Mouse (Mus musculus): ENCODE results near the gene Arhgap10. TPM values are rescaled to one million over a fixed set of nuclear protein-coding genes. Genes with fewer than 3 reads are reported as not detected.

The Arhgap10 gene
- total and polyA plus RNA-seq, 3 experiments = 22.5 to 58.2 (median 51.4) TPM

GRCm38 (mm10) chr8:77406444-77406843 is 111.3 kb downstream of the Arhgap10 start:
- Histone ChIP-seq H3K9ac (ENCODE audit: low read depth, low read length) (no peak overlapping the region), H3K27me3 (ENCODE audit: control insufficient read depth, insufficient read depth, low read length) (no peaks in the 10 kb centered on the region), H3K4me3 (no peak overlapping the region), H3K4me1 (ENCODE audit: control insufficient read depth, insufficient read depth, low read length) (no peaks in the 10 kb centered on the region; the same call in none of the 2 replicates), H3K27ac (no peak overlapping the region), H3K79me2 (replicated peaks; ENCODE audit: control insufficient read depth, insufficient read depth, low read length) (no peaks in the 10 kb centered on the region), H3K36me3 (ENCODE audit: control insufficient read depth, insufficient read depth, low read length) (peaks cover 6% of the 10 kb centered on the region; the same call in 1 of the 2 replicates)
- 89% methylated on average over 5 of the region's 5 CpGs for WGBS
- intact Hi-C loops (cut with DNase I) = no loop called here
- DNase-seq = no peak
- TF ChIP-seq CTCF (IDR thresholded peaks at IDR 0.05) = no peak
- TF ChIP-seq POLR2A (IDR thresholded peaks at IDR 0.05; ENCODE audit: insufficient read depth, low read depth, low read length) = no peak

- H3K9ac ChIP-seq (ENCODE audit: low read depth, low read length) = no peak overlapping the region
- DNase-seq = no peak
- TF ChIP-seq EP300 (IDR thresholded peaks at IDR 0.05; ENCODE audit: insufficient read depth, low read depth, low read length) = no peak
- no peak for TF ChIP-seq POLR2A (IDR thresholded peaks at IDR 0.05; ENCODE audit: insufficient read depth, low read depth, low read length)
- no peak for TF ChIP-seq CTCF (IDR thresholded peaks at IDR 0.05)
- no peaks in the 10 kb centered on the region; the same call in none of the 2 replicates for H3K4me1 ChIP-seq (ENCODE audit: control insufficient read depth, insufficient read depth, low read length)
- H3K4me3 ChIP-seq = no peak overlapping the region
- no peaks in the 10 kb centered on the region for H3K36me3 ChIP-seq (ENCODE audit: control insufficient read depth, insufficient read depth, low read length)
- 80% methylated on average over 6 of the region's 6 CpGs for WGBS
- H3K27me3 ChIP-seq (ENCODE audit: control insufficient read depth, insufficient read depth, low read length) = no peaks in the 10 kb centered on the region
- intact Hi-C loops (cut with DNase I) = no loop called here
- no peak overlapping the region for H3K27ac ChIP-seq
- H3K79me2 ChIP-seq (replicated peaks; ENCODE audit: control insufficient read depth, insufficient read depth, low read length) = no peaks in the 10 kb centered on the region
These were observed 113.7 kb downstream of the Arhgap10 start for GRCm38 (mm10) chr8:77404017-77404416.

GRCm38 (mm10) chr8:77401934-77402333 is 115.8 kb downstream of the Arhgap10 start:
- no peak for DNase-seq
- no peak for TF ChIP-seq CTCF (IDR thresholded peaks at IDR 0.05)
- TF ChIP-seq POLR2A (IDR thresholded peaks at IDR 0.05; ENCODE audit: insufficient read depth, low read depth, low read length) = no peak
- TF ChIP-seq EP300 (IDR thresholded peaks at IDR 0.05; ENCODE audit: insufficient read depth, low read depth, low read length) = no peak
- Histone ChIP-seq H3K79me2 (replicated peaks; ENCODE audit: control insufficient read depth, insufficient read depth, low read length) (no peaks in the 10 kb centered on the region), H3K27me3 (ENCODE audit: control insufficient read depth, insufficient read depth, low read length) (no peaks in the 10 kb centered on the region), H3K4me3 (no peak overlapping the region), H3K9ac (ENCODE audit: low read depth, low read length) (no peak overlapping the region), H3K4me1 (ENCODE audit: control insufficient read depth, insufficient read depth, low read length) (no peaks in the 10 kb centered on the region), H3K36me3 (ENCODE audit: control insufficient read depth, insufficient read depth, low read length) (no peaks in the 10 kb centered on the region), H3K27ac (no peak overlapping the region)
- 94% methylated on average over 3 of the region's 3 CpGs for WGBS
- intact Hi-C loops (cut with DNase I) = no loop called here

GRCm38 (mm10) chr8:77401140-77401539 is 116.6 kb downstream of the Arhgap10 start:
- Histone ChIP-seq H3K27ac (no peak overlapping the region), H3K79me2 (replicated peaks; ENCODE audit: control insufficient read depth, insufficient read depth, low read length) (no peaks in the 10 kb centered on the region), H3K27me3 (ENCODE audit: control insufficient read depth, insufficient read depth, low read length) (no peaks in the 10 kb centered on the region), H3K9ac (ENCODE audit: low read depth, low read length) (no peak overlapping the region), H3K4me3 (no peak overlapping the region), H3K36me3 (ENCODE audit: control insufficient read depth, insufficient read depth, low read length) (no peaks in the 10 kb centered on the region), H3K4me1 (ENCODE audit: control insufficient read depth, insufficient read depth, low read length) (no peaks in the 10 kb centered on the region)
- no peak for DNase-seq
- WGBS = 96% methylated on average over 5 of the region's 5 CpGs
- intact Hi-C loops (cut with DNase I) = no loop called here
- TF ChIP-seq POLR2A (IDR thresholded peaks at IDR 0.05; ENCODE audit: insufficient read depth, low read depth, low read length) (no peak), EP300 (IDR thresholded peaks at IDR 0.05; ENCODE audit: insufficient read depth, low read depth, low read length) (no peak), CTCF (IDR thresholded peaks at IDR 0.05) (no peak)

GRCm38 (mm10) chr8:77384080-77384479 is 133.7 kb downstream of the Arhgap10 start:
- no peak overlapping the region for H3K27ac ChIP-seq
- no peak overlapping the region for H3K9ac ChIP-seq (ENCODE audit: low read depth, low read length)
- H3K4me3 ChIP-seq = no peak overlapping the region
- no peaks in the 10 kb centered on the region for H3K79me2 ChIP-seq (replicated peaks; ENCODE audit: control insufficient read depth, insufficient read depth, low read length)
- intact Hi-C loops (cut with DNase I) = no loop called here
- H3K36me3 ChIP-seq (ENCODE audit: control insufficient read depth, insufficient read depth, low read length) = no peaks in the 10 kb centered on the region
- no peaks in the 10 kb centered on the region for H3K27me3 ChIP-seq (ENCODE audit: control insufficient read depth, insufficient read depth, low read length)
- no peaks in the 10 kb centered on the region for H3K4me1 ChIP-seq (ENCODE audit: control insufficient read depth, insufficient read depth, low read length)
- no peak for TF ChIP-seq EP300 (IDR thresholded peaks at IDR 0.05; ENCODE audit: insufficient read depth, low read depth, low read length)
- no peak for TF ChIP-seq CTCF (IDR thresholded peaks at IDR 0.05)
- TF ChIP-seq POLR2A (IDR thresholded peaks at IDR 0.05; ENCODE audit: insufficient read depth, low read depth, low read length) = no peak
- DNase-seq = no peak
- 89% methylated on average over 6 of the region's 6 CpGs for WGBS

- DNase-seq = no peak
- H3K4me1 ChIP-seq (ENCODE audit: control insufficient read depth, insufficient read depth, low read length) = no peaks in the 10 kb centered on the region
- intact Hi-C loops (cut with DNase I) = no loop called here
- 84% methylated on average over 8 of the region's 8 CpGs for WGBS
- no peak overlapping the region for H3K27ac ChIP-seq
- H3K4me3 ChIP-seq = no peak overlapping the region
- no peak overlapping the region for H3K9ac ChIP-seq (ENCODE audit: low read depth, low read length)
- H3K36me3 ChIP-seq (ENCODE audit: control insufficient read depth, insufficient read depth, low read length) = no peaks in the 10 kb centered on the region
- H3K27me3 ChIP-seq (ENCODE audit: control insufficient read depth, insufficient read depth, low read length) = no peaks in the 10 kb centered on the region
- TF ChIP-seq EP300 (IDR thresholded peaks at IDR 0.05; ENCODE audit: insufficient read depth, low read depth, low read length) (no peak), POLR2A (IDR thresholded peaks at IDR 0.05; ENCODE audit: insufficient read depth, low read depth, low read length) (no peak), CTCF (IDR thresholded peaks at IDR 0.05) (no peak)
- H3K79me2 ChIP-seq (replicated peaks; ENCODE audit: control insufficient read depth, insufficient read depth, low read length) = no peaks in the 10 kb centered on the region
These were observed 134.1 kb downstream of the Arhgap10 start for GRCm38 (mm10) chr8:77383671-77384070.
